Mouse (Mus musculus) heart, adult 11 months (tissue): ENCODE measurements around the gene Olfr867.

Source experiments
- DNase-seq: peaks from one replicate; pipeline ENCODE4 v3.0.0; 2022

Olfr867 gene

DNA sequence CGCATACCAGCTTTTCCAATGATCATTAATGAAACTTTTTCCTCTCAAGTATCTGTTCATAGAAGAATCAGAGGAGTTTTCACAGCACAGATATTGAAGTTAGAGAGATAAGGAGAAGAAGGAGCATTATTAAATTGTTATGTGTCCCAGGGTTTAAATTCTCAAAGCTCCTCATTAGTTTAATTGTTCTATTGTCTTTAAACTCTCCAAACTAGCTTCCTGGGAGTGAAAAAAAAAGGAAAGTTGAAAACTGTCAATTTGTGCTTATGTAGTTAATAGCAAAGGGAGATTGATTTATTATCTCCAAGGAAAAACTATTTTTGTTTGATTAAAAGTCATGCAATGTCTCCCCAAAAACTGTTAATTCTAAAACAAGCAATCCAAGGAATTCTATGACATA, at the start of gene Olfr867:
Gene Olfr867 (minus strand): TSS at position 101 of the 400 bp plus-strand sequence.
- no peak for DNase-seq

DNA sequence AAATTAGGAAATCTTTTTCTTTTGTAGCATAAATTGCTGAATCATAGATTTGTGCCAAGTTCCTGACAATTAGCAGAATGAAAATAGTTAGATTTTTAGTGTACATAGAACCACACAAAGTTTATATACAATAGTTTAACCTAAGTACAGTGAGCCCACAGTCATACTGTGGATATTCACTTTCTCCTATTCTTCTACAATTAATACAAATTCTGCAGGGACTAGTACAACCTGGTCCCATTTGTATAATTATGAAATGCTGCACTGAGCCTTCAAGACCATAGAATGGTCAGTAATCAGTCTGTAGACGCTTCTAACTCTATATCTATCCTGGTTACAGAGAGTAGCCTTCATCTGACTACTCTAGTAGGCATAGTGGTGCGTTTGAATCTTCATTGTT, 41.0 kb upstream of the Olfr867 start, which contains the start of gene Olfr868:
Gene Olfr868 (plus strand): TSS at position 301 of the 400 bp plus-strand sequence.
- no peak for DNase-seq

- DNase-seq: no peak
These were observed 16.3 kb upstream of the Olfr867 start for GRCm38 (mm10) chr9:20073523-20074177.

DNA sequence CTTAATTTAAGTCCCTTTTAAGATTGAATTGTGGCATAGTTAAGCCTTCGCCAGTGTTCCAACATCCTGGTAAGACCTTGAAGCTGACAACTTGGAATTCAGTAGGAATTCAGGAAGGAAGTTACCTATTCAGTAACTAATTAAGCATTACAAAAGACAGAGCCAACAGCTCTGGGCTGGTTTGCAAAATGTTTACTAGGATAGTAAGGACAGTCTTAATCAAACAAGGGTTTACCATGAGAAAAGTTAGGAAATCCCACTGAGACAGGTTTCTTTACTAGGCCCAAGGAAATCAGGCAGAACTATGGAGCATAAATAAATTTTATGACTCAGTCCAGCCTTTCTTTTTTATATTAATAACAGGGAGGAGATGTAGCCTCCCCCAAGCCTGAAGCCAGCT, 13.9 kb upstream of the Olfr867 start:
- no peak for DNase-seq

- no peak for DNase-seq
These were observed 12.9 kb upstream of the Olfr867 start for GRCm38 (mm10) chr9:20070236-20070635.

GRCm38 (mm10) chr9:20047964-20048363, 9.4 kb downstream of the Olfr867 start:
- no peak for DNase-seq

DNA sequence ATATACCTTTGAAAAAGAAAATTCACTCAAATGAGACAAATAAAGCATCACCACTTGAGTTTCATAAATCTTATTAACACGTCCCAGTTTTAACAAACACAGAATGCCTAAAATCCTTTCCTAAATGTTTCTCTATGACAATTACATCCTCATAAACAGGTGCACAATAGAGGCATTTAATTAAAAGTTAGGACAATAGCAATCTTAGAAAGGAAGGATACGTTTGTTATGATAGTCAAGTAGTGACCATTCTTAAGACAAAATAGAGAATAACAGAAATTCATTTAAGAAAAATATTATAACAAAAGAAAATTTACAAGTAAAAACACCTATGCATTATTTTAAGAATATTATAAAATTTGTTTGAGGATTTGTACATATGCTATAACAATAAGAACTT, 29.4 kb downstream of the Olfr867 start, which contains the start of gene Olfr866:
Gene Olfr866 (minus strand): TSS at position 101 of the 400 bp plus-strand sequence.
- no peak for DNase-seq
